Mouse (Mus musculus) ES-E14 (cell line): Measurements from ENCODE around the gene Akt1s1. TPM values are rescaled to one million over a fixed set of nuclear protein-coding genes. Genes with fewer than 3 reads are reported as not detected.

Source experiments
- DNase-seq: peaks from one replicate; pipeline ENCODE4 v3.0.0-alpha.2; 2013; ENCODE audit warnings: low read depth, low spot score
- H3K27ac ChIP-seq: 2 replicates; pipeline ENCODE4 v1.5.1; 2012; ENCODE audit warnings: low read depth, mild to moderate bottlenecking, low read length, moderate library complexity, mixed read lengths; ENCODE audit not compliant: poor library complexity, insufficient read depth, severe bottlenecking
- H3K36me3 ChIP-seq: 2 replicates; pipeline ENCODE4 v1.6.1; 2012; ENCODE audit warnings: mild to moderate bottlenecking, low read length, moderate library complexity, mixed read lengths; ENCODE audit not compliant: control insufficient read depth, poor library complexity, insufficient read depth, severe bottlenecking
- H3K4me1 ChIP-seq, 2 experiments: fragments of 150-350 bp in 1 of 2; sonication (generic) in 1 of 2; 2 replicates each; pipeline ENCODE4 v1.6.1; 2012; ENCODE audit warnings: low read length in 2 of 2, mild to moderate bottlenecking in 1 of 2, mixed read lengths in 1 of 2; ENCODE audit not compliant: control insufficient read depth in 2 of 2, insufficient read depth in 2 of 2, poor library complexity in 1 of 2
- H3K4me3 ChIP-seq, 2 experiments: fragments of 150-350 bp in 1 of 2; sonication (generic) in 1 of 2; 2 replicates each; pipeline ENCODE4 v1.5.1; 2012; ENCODE audit warnings: low read length in 2 of 2, low read depth in 1 of 2, mild to moderate bottlenecking in 1 of 2, mixed read lengths in 1 of 2; ENCODE audit not compliant: insufficient read depth in 1 of 2, poor library complexity in 1 of 2, severe bottlenecking in 1 of 2
- H3K9ac ChIP-seq: 2 replicates; pipeline ENCODE4 v1.6.1; 2012; ENCODE audit warnings: low read depth, mild to moderate bottlenecking, low read length, mixed read lengths; ENCODE audit not compliant: poor library complexity, insufficient read depth, severe bottlenecking
- H3K9me3 ChIP-seq: fragments of 150-350 bp; sonication (generic); 2 replicates; pipeline ENCODE4 v1.6.1; 2012; ENCODE audit warnings: low read depth, mild to moderate bottlenecking, low read length; ENCODE audit not compliant: control insufficient read depth, insufficient read depth
- CHD2 ChIP-seq: IDR thresholded peaks from 2 replicates; pipeline ENCODE4 v1.6.1; 2014; ENCODE audit warnings: mild to moderate bottlenecking, low read depth, low read length, inconsistent platforms
- HCFC1 ChIP-seq: IDR thresholded peaks from 2 replicates; pipeline ENCODE4 v1.6.1; 2012; ENCODE audit warnings: low read length, inconsistent platforms, borderline replicate concordance; ENCODE audit not compliant: insufficient read depth
- MAFK ChIP-seq: IDR thresholded peaks from 2 replicates; pipeline ENCODE4 v1.6.1; 2014; ENCODE audit warnings: mild to moderate bottlenecking, low read depth, low read length, inconsistent platforms; ENCODE audit not compliant: insufficient read depth
- ZC3H11A ChIP-seq: IDR thresholded peaks from 2 replicates; pipeline ENCODE4 v1.6.1; 2012; ENCODE audit warnings: low read depth, mild to moderate bottlenecking, inconsistent platforms, low read length, borderline replicate concordance
- ZNF384 ChIP-seq: IDR thresholded peaks from 2 replicates; pipeline ENCODE4 v1.6.1; 2012; ENCODE audit warnings: low read depth, low read length, inconsistent platforms
- in situ Hi-C, 2 experiments: fragments of 600-800 bp; cut with MboI; formaldehyde crosslinking; loops; one replicate each; pipeline ENCODE4 v1.15.1; 2025; ENCODE audit warnings: low sequenced_read_pairs in 2 of 2, inconsistent platforms in 1 of 2; ENCODE audit not compliant: unreplicated experiment in 2 of 2
- total RNA-seq: library from RNA; depleted of rRNA; stranded (reverse); fragments of 300-350 nt; gene quantifications from 2 replicates; pipeline ENCODE4 v1.2.3, GENCODE M21; 2012

Gene Akt1s1
- total RNA-seq, 1 experiment: 33.8 TPM

- peaks cover 34% of the 10 kb centered on the region for H3K36me3 ChIP-seq
- no peaks in the 10 kb centered on the region for H3K9me3 ChIP-seq
- H3K4me1 ChIP-seq: peaks cover 0 to 8% of the 10 kb centered on the region in 2 experiments; a peak in 1 of 4 replicates
- no peak overlapping the region for H3K27ac ChIP-seq
- no peak overlapping the region for H3K9ac ChIP-seq
- no peak overlapping the region for H3K4me3 ChIP-seq
- TF ChIP-seq ZC3H11A: no peak
- TF ChIP-seq MAFK: no peak
- no peak for TF ChIP-seq CHD2
- TF ChIP-seq ZNF384: no peak
- TF ChIP-seq HCFC1: no peak
- DNase-seq: no peak
- in situ Hi-C loops: no loop called here
These were observed 8.4 kb upstream of the Akt1s1 start for GRCm38 (mm10) chr7:44840426-44840825.

GRCm38 (mm10) chr7:44841825-44842463, 6.8 kb upstream of the Akt1s1 start:
- Histone ChIP-seq H3K4me1 (peaks cover 0 to 5% of the 10 kb centered on the region in 2 experiments; a peak in 1 of 4 replicates), H3K27ac (no peak overlapping the region), H3K36me3 (peaks cover 44% of the 10 kb centered on the region), H3K9ac (no peak overlapping the region), H3K9me3 (no peaks in the 10 kb centered on the region), H3K4me3 (no peak overlapping the region)
- no peak for DNase-seq
- TF ChIP-seq MAFK (no peak), ZC3H11A (no peak), HCFC1 (no peak), ZNF384 (no peak), CHD2 (no peak)
- in situ Hi-C loops: no loop called here

DNA sequence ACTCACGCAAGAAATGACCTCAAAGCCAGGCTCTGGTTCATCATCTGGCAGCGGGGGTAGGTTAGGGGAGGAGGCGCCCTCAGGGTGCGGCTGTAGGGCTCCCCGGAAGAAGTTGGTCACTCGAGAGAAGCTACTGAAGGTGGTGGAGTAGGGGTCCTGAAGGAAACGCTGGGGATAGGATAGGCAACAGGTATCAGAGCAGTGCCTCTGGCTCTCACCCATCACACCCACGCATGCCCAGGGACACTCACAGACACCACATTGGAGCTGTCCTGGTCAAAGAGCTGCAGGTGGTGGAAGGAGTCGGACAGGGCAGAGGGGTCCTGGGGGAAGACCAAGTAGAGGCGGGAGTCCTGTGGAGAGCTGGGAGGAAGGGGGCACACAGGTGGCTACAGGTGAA, 3.8 kb upstream of the Akt1s1 start:
- Histone ChIP-seq H3K27ac (no peak overlapping the region), H3K4me1 (peaks cover 0 to 8% of the 10 kb centered on the region in 2 experiments; a peak in 1 of 4 replicates), H3K9me3 (no peaks in the 10 kb centered on the region), H3K36me3 (peaks cover 44% of the 10 kb centered on the region), H3K4me3 (no peak overlapping the region), H3K9ac (no peak overlapping the region)
- DNase-seq: no peak
- TF ChIP-seq CHD2 (no peak), ZNF384 (no peak), ZC3H11A (no peak), MAFK (no peak), HCFC1 (no peak)
- in situ Hi-C loops: no loop called here

GRCm38 (mm10) chr7:44846804-44847203, 2.0 kb upstream of the Akt1s1 start:
- H3K4me1 ChIP-seq: peaks cover 0 to 10% of the 10 kb centered on the region in 2 experiments; a peak in 1 of 4 replicates
- H3K27ac ChIP-seq: no peak overlapping the region
- no peak overlapping the region for H3K9ac ChIP-seq
- DNase-seq: no peak
- no peak overlapping the region for H3K4me3 ChIP-seq
- in situ Hi-C loops: no loop called here
- TF ChIP-seq ZC3H11A (no peak), ZNF384 (no peak), MAFK (no peak), CHD2 (no peak), HCFC1 (no peak)
- peaks cover 36% of the 10 kb centered on the region for H3K36me3 ChIP-seq
- no peaks in the 10 kb centered on the region for H3K9me3 ChIP-seq
